Mouse (Mus musculus) common myeloid progenitor, adult 5-6 weeks (primary cell): ENCODE data around the gene Il1rn. TPM values are rescaled to one million over a fixed set of nuclear protein-coding genes. Genes with fewer than 3 reads are reported as not detected.

ENCODE experiments used
- ATAC-seq: replicated peaks from 2 replicates; pipeline ENCODE4 v1.8.0; 2016; ENCODE audit warnings: low read depth, mild to moderate bottlenecking, moderate TSS enrichment, inconsistent platforms; ENCODE audit not compliant: poor library complexity, severe bottlenecking
- total RNA-seq: library from RNA; stranded (forward); fragments of 200-1000, 187-1606 nt; gene quantifications from 2 replicates; pipeline ENCODE4 v1.2.3, GENCODE M21; 2017

Gene Il1rn
- total RNA-seq, 1 experiment from 2014 or later: 0.41 TPM

- no peak for ATAC-seq
These were observed 42.2 kb downstream of the Il1rn start for GRCm38 (mm10) chr2:24378747-24379450.

GRCm38 (mm10) chr2:24382456-24383230 is 46.0 kb downstream of the Il1rn start:
- no peak for ATAC-seq

- ATAC-seq: 0 out of 2 replicates have a peak, but pooled peaks have one; percentile 14
These were observed 47.0 kb downstream of the Il1rn start for GRCm38 (mm10) chr2:24383636-24384035.

- no peak for ATAC-seq
These were observed 47.7 kb downstream of the Il1rn start for GRCm38 (mm10) chr2:24384393-24384792.

DNA sequence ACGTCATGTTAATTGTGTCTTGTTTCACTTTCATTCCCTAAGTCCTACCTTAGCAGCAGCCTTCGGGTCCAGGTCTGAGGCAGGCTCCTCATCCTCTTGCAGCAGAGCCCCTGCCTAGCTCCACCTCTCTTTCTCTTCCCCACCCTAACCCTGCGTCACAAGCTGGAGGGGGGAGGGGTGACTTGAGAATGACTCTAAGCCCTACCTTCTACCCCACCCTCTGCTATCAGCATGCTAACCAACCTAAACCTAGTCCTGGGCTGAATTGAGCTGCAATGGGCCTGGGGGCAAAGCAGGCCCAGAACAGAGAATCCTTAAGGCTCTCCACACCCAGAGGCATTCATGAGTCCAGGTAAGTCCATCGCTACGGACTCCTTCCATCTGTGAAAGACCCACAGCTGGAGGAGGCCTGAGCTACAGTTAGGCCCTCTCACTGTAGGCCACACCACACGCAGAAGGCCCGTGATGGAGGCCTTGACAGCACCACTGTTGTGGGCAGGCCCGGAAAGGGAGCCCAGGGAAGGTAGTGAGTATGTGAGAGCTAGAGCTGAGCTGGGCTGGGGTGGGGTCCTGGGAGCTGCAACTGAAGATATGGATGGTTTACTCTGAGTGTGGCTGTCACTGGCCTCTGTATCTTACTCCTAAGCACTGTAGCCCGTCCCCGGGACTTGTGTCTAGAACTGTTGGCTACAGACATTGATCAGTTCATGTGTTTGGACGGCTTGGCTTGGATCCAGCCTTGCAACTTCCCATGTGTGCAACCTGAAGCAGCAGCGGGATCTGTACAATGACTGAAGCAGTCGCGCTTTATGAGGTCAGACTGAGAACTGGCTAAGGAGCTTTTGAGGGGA is 48.7 kb downstream of the Il1rn start:
- peak; percentile 48 for ATAC-seq

DNA sequence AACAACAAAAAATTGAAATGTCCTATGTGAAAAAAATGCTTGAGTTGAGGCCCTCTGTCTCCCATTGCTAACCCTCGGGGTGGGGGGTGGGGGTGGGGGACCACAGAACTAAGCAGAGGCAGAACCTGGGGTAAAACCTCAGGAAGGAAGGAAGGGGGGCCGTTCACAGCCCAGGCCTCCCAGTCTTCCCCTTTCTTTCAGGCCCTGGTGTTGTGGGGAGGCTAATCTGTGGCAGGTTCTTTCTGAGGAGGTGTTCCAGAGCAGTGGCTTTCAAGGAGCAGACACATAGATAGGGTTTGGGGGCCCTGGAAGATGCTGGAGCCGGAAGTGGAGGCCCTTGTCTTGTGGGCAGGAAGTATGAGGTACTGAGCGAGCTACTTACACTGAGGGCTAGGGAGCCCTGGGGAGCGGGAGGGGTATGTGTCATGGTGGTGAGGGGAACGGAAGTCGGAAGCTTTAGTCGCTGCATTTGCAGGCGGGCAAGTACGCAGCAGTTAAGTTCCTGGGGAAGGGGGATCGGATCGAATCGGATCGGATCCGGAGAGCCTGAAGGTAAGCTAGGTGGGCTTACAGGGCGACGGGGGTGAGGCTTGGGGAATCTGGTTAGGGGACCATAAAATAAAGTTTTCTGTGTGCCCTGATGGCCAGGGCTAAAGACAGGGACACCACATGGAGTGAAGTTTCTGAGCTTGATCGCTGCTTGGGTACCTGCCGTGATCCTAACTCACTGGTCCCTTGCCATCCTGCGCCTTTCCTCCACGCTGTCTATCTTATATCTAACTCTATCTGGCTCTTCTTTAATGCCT is 49.7 kb downstream of the Il1rn start:
- ATAC-seq: peak; percentile 76

GRCm38 (mm10) chr2:24386964-24387320 is 50.3 kb downstream of the Il1rn start:
- no peak for ATAC-seq

GRCm38 (mm10) chr2:24387361-24388283 is 51.0 kb downstream of the Il1rn start:
- no peak for ATAC-seq

DNA sequence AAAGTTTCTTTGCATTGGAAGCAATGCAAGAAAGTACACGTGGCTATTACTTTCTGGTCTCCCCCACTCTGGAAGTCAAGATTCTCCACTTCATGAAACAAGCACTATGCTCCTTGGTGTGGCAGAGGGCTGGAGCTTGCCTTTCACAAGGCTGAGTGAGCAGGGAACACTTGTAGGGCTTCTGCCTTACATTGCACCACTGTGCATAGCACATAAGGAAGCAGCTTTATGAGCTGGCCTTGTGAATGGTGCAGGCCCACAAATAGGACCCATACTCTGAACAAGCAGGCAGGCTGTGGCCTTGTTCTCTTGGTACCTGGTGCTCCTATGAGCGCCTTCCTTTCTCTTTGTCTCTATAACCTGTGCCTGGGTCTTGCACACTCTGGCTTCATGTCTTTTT is 56.6 kb downstream of the Il1rn start:
- ATAC-seq: no peak

- 0 out of 2 replicates have a peak, but pooled peaks have one; percentile 41 for ATAC-seq
These were observed 60.5 kb downstream of the Il1rn start for GRCm38 (mm10) chr2:24397115-24397514.

- no peak for ATAC-seq
These were observed 64.1 kb downstream of the Il1rn start for GRCm38 (mm10) chr2:24400711-24401110.

Other genes with a start within 250 kb of the Il1rn start
- not detected in 2 replicates for gene Tbpl2, start 240.3 kb upstream of the Il1rn start, total RNA-seq
- gene Il1f8, start 183.7 kb upstream of the Il1rn start, total RNA-seq: not detected in 2 replicates
- gene Il1f9, start 150.4 kb upstream of the Il1rn start, total RNA-seq: 0.24 and 0.50 TPM in 2 replicates
- gene Il1f6, start 121.4 kb upstream of the Il1rn start, total RNA-seq: not detected in 2 replicates
- not detected in 2 replicates for gene Il1f5, start 59.9 kb upstream of the Il1rn start, total RNA-seq
- not detected in 2 replicates for gene Il1f10, start 45.7 kb upstream of the Il1rn start, total RNA-seq
- gene Psd4, start 30.7 kb downstream of the Il1rn start, total RNA-seq: 58.1 and 59.1 TPM in 2 replicates
- gene Pax8, start 138.7 kb downstream of the Il1rn start, total RNA-seq: not detected in 2 replicates